In genomic region chr15:101469093-101469492, GRCm38 (mm10) we compare ENCODE assay signal across 35 mouse cellular contexts. TPM values are rescaled to one million over a fixed set of nuclear protein-coding genes. Genes with fewer than 3 reads are reported as not detected.
DNase-seq lines count a peak whose midpoint lies in the region; ATAC-seq and TF ChIP-seq lines count a peak whose summit lies in the region.
"Had no signal": no experiment of that assay in that cellular context is flagged by ENCODE, and none has a peak within 500 bp of the region (broad histone marks: within the 10 kb centered on the region; RNA-seq: fewer than 3 reads in every experiment).

No protein-coding gene starts in this region.

- TF ChIP-seq EP300 in liver, postnatal 0 days (IDR thresholded peaks at IDR 0.05; ENCODE audit: low read depth), result no peak

- peak; percentile 83 for DNase-seq in 416B (ENCODE audit: low read depth)
- no peak for DNase-seq in liver, postnatal 0 days
- no peak for DNase-seq in adrenal gland, postnatal 10 days
- DNase-seq: adrenal gland, adult 2 months; adrenal gland, postnatal 25 days; B cell, adult 2 months; cerebellum, adult 11 months; cerebellum, adult 2 months; cerebellum, adult 9-11 months; cerebellum, postnatal 25 days; forebrain, postnatal 0 days; gastrocnemius, postnatal 25 days had no signal

- H3K4me1 ChIP-seq in liver, postnatal 0 days (ENCODE audit: insufficient read depth), result no peaks in the 10 kb centered on the region
- H3K4me1 ChIP-seq: embryonic facial prominence, embryonic 12.5 days; embryonic facial prominence, embryonic 15.5 days; hindbrain, embryonic 10.5 days; hindbrain, embryonic 13.5 days had no signal

- H3K27me3 ChIP-seq in liver, postnatal 0 days (ENCODE audit: insufficient read depth, low read length), result no peaks in the 10 kb centered on the region
- H3K27me3 ChIP-seq: embryonic facial prominence, embryonic 12.5 days; embryonic facial prominence, embryonic 15.5 days; hindbrain, embryonic 13.5 days had no signal

- TF ChIP-seq CTCF in liver, postnatal 0 days (IDR thresholded peaks at IDR 0.05; ENCODE audit: low read depth), result no peak

- no peak overlapping the region for H3K9ac ChIP-seq in liver, postnatal 0 days (replicated peaks)
- H3K9ac ChIP-seq: embryonic facial prominence, embryonic 12.5 days; embryonic facial prominence, embryonic 15.5 days; forebrain, postnatal 0 days; hindbrain, embryonic 13.5 days had no signal

- no peak overlapping the region for H3K4me3 ChIP-seq in liver, postnatal 0 days (ENCODE audit: low read depth, low read length)
- H3K4me3 ChIP-seq: embryonic facial prominence, embryonic 12.5 days; embryonic facial prominence, embryonic 15.5 days; hindbrain, embryonic 10.5 days; hindbrain, embryonic 13.5 days had no signal

- H3K9me3 ChIP-seq in liver, postnatal 0 days (ENCODE audit: low read length), result no peaks in the 10 kb centered on the region
- H3K9me3 ChIP-seq: embryonic facial prominence, embryonic 12.5 days; embryonic facial prominence, embryonic 15.5 days; hindbrain, embryonic 10.5 days; hindbrain, embryonic 13.5 days had no signal

- 46% methylated on average over 4 of the region's 4 CpGs for WGBS in liver, postnatal 0 days (ENCODE audit: insufficient replicate concordance)

- H3K36me3 ChIP-seq in liver, postnatal 0 days (replicated peaks; ENCODE audit: insufficient read depth, low read length), result no peaks in the 10 kb centered on the region
- H3K36me3 ChIP-seq: embryonic facial prominence, embryonic 12.5 days; embryonic facial prominence, embryonic 15.5 days; G1E; hindbrain, embryonic 10.5 days; hindbrain, embryonic 13.5 days had no signal

- H3K4me2 ChIP-seq in liver, postnatal 0 days (ENCODE audit: low read depth, low read length), result no peak overlapping the region
- H3K4me2 ChIP-seq: embryonic facial prominence, embryonic 12.5 days; embryonic facial prominence, embryonic 15.5 days; heart, embryonic 11.5 days; hindbrain, embryonic 13.5 days had no signal

- no peak overlapping the region for H3K27ac ChIP-seq in liver, postnatal 0 days (ENCODE audit: low read depth)
- H3K27ac ChIP-seq: embryonic facial prominence, embryonic 12.5 days; embryonic facial prominence, embryonic 15.5 days; hindbrain, embryonic 10.5 days; hindbrain, embryonic 13.5 days; hindbrain, postnatal 0 days had no signal

- peak; percentile 43 to 62; a peak in 1 of 4 replicates for ATAC-seq in hematopoietic stem cell, adult 5-6 weeks (replicated peaks in 1 of 2; ENCODE audit: insufficient read depth in 1 of 2, low FRiP score in 2 of 2, low TSS enrichment in 1 of 2, low read depth in 1 of 2, poor library complexity in 2 of 2, severe bottlenecking in 2 of 2)
- peak; percentile 79 for ATAC-seq in monocyte, adult 5-6 weeks (replicated peaks; ENCODE audit: insufficient number of reproducible peaks, low FRiP score, low TSS enrichment, poor library complexity, severe bottlenecking)
- ATAC-seq in liver, postnatal 0 days, result no peak
- ATAC-seq in frontal cortex, adult (ENCODE audit: low TSS enrichment), result no peak
- ATAC-seq: forebrain, embryonic 14.5 days; forebrain, postnatal 0 days; hindbrain, postnatal 0 days; inflammation-experienced regulatory T-cells, adult 6 months; intestine, embryonic 16.5 days; Patski had no signal

RNA-seq across cellular contexts. Expression of gene Krt86, which starts 4.2 kb away (rescaled TPM):
- total RNA-seq in hematopoietic stem cell, adult 5-6 weeks (2017), result not detected in 2 replicates
- total RNA-seq in monocyte, adult 5-6 weeks (2017), result 0.11 to 2.1 TPM in 2 of 3 replicates, not detected in the other
- not detected in 2 replicates for polyA plus RNA-seq in liver, postnatal 0 days (2015; fragmentation: Nextera tagmentation; extraction: Ambion mirVana)
- not detected for total RNA-seq in adrenal gland, postnatal 10 days (2021)
- total RNA-seq: adrenal gland, adult 2 months; adrenal gland, postnatal 25 days; CH12.LX; common myeloid progenitor, adult 5-6 weeks; gastrocnemius, adult 8-10 months; gastrocnemius, postnatal 25 days; heart, adult 8-10 months; heart, postnatal 25 days had no signal
- polyA plus RNA-seq: adrenal gland, adult 2 months; cerebellum, adult 2 months; embryonic facial prominence, embryonic 12.5 days; forebrain, embryonic 11.5 days; forebrain, embryonic 14.5 days; G1E; gonadal fat pad, adult 2 months; heart, embryonic 11.5 days; heart, embryonic 14.5 days; heart, postnatal 0 days; hindbrain, embryonic 10.5 days; hindbrain, embryonic 13.5 days; intestine, embryonic 16.5 days; Patski had no signal

RNA-seq across cellular contexts. Expression of gene Krt81, which starts 5.5 kb away (rescaled TPM):
- total RNA-seq in hematopoietic stem cell, adult 5-6 weeks (2017), result not detected in 2 replicates
- total RNA-seq in monocyte, adult 5-6 weeks (2017), result not detected in 3 replicates
- not detected in 2 replicates for polyA plus RNA-seq in liver, postnatal 0 days (2015; fragmentation: Nextera tagmentation; extraction: Ambion mirVana)
- total RNA-seq in adrenal gland, postnatal 10 days (2021), result not detected
- total RNA-seq: adrenal gland, adult 2 months; adrenal gland, postnatal 25 days; CH12.LX; common myeloid progenitor, adult 5-6 weeks; forebrain, postnatal 0 days; G1E; gastrocnemius, adult 8-10 months; gastrocnemius, postnatal 25 days; heart, adult 8-10 months; heart, postnatal 25 days; hindbrain, postnatal 0 days had no signal
- polyA plus RNA-seq: adrenal gland, adult 2 months; cerebellum, adult 2 months; embryonic facial prominence, embryonic 12.5 days; forebrain, embryonic 11.5 days; forebrain, embryonic 14.5 days; forebrain, postnatal 0 days; G1E; gonadal fat pad, adult 2 months; heart, embryonic 11.5 days; heart, embryonic 14.5 days; heart, postnatal 0 days; hindbrain, embryonic 10.5 days; hindbrain, embryonic 13.5 days; inflammation-experienced regulatory T-cells, adult 6 months; intestine, embryonic 16.5 days; Patski had no signal

RNA-seq across cellular contexts. Expression of gene Krt88, which starts 21.5 kb away (rescaled TPM):
- total RNA-seq in hematopoietic stem cell, adult 5-6 weeks (2017), result not detected in 2 replicates
- not detected in 3 replicates for total RNA-seq in monocyte, adult 5-6 weeks (2017)
- polyA plus RNA-seq in liver, postnatal 0 days (2015; fragmentation: Nextera tagmentation; extraction: Ambion mirVana), result not detected in 2 replicates
- not detected for total RNA-seq in adrenal gland, postnatal 10 days (2021)
- total RNA-seq: adrenal gland, adult 2 months; adrenal gland, postnatal 25 days; CH12.LX; common myeloid progenitor, adult 5-6 weeks; forebrain, postnatal 0 days; G1E; gastrocnemius, adult 8-10 months; gastrocnemius, postnatal 25 days; heart, adult 8-10 months; heart, postnatal 25 days; hindbrain, postnatal 0 days had no signal
- polyA plus RNA-seq: adrenal gland, adult 2 months; cerebellum, adult 2 months; embryonic facial prominence, embryonic 12.5 days; embryonic facial prominence, embryonic 15.5 days; forebrain, embryonic 11.5 days; forebrain, embryonic 14.5 days; forebrain, postnatal 0 days; G1E; heart, embryonic 11.5 days; heart, embryonic 14.5 days; heart, postnatal 0 days; hindbrain, embryonic 10.5 days; hindbrain, embryonic 13.5 days; inflammation-experienced regulatory T-cells, adult 6 months; Patski had no signal

RNA-seq across cellular contexts. Expression of gene Krt83, which starts 22.2 kb away (rescaled TPM):
- 0.56 TPM in 1 of 2 replicates, not detected in the other for total RNA-seq in hematopoietic stem cell, adult 5-6 weeks (2017)
- total RNA-seq in monocyte, adult 5-6 weeks (2017), result not detected in 3 replicates
- polyA plus RNA-seq in liver, postnatal 0 days (2015; fragmentation: Nextera tagmentation; extraction: Ambion mirVana), result 0.33 and 0.58 TPM in 2 replicates
- total RNA-seq in adrenal gland, postnatal 10 days (2021), result not detected
- total RNA-seq: adrenal gland, adult 2 months; adrenal gland, postnatal 25 days; CH12.LX; common myeloid progenitor, adult 5-6 weeks; forebrain, postnatal 0 days; G1E; gastrocnemius, adult 8-10 months; gastrocnemius, postnatal 25 days; heart, adult 8-10 months; heart, postnatal 25 days; hindbrain, postnatal 0 days had no signal
- polyA plus RNA-seq: cerebellum, adult 2 months; embryonic facial prominence, embryonic 12.5 days; forebrain, embryonic 11.5 days; forebrain, embryonic 14.5 days; forebrain, postnatal 0 days; G1E; gonadal fat pad, adult 2 months; heart, embryonic 11.5 days; heart, embryonic 14.5 days; heart, postnatal 0 days; hindbrain, embryonic 10.5 days; hindbrain, embryonic 13.5 days; hindbrain, postnatal 0 days; Patski had no signal

RNA-seq across cellular contexts. Expression of gene Krt87, which starts 30.5 kb away (rescaled TPM):
- total RNA-seq in hematopoietic stem cell, adult 5-6 weeks (2017), result 0.44 TPM in 1 of 2 replicates, not detected in the other
- not detected in 3 replicates for total RNA-seq in monocyte, adult 5-6 weeks (2017)
- not detected in 2 replicates for polyA plus RNA-seq in liver, postnatal 0 days (2015; fragmentation: Nextera tagmentation; extraction: Ambion mirVana)
- not detected for total RNA-seq in adrenal gland, postnatal 10 days (2021)
- total RNA-seq: adrenal gland, adult 2 months; adrenal gland, postnatal 25 days; G1E; gastrocnemius, adult 8-10 months; gastrocnemius, postnatal 25 days; heart, adult 8-10 months; heart, postnatal 25 days had no signal
- polyA plus RNA-seq: adrenal gland, adult 2 months; forebrain, embryonic 11.5 days; forebrain, embryonic 14.5 days; G1E; heart, embryonic 11.5 days; heart, embryonic 14.5 days; heart, postnatal 0 days; Patski had no signal

Comparison
In these comparisons a context has a peak if more than half of its experiments do, and no peak if none do; other contexts are left out.
1. ATAC-seq: peak in hematopoietic stem cell, adult 5-6 weeks (2 of 2) and monocyte, adult 5-6 weeks (single experiment); none in liver, postnatal 0 days (single experiment) and frontal cortex, adult (single experiment).